Mouse (Mus musculus): ENCODE measurements around the gene Dnmbp.

GRCm38 (mm10) chr19:43905985-43906384 lies 34.0 kb downstream of the Dnmbp start:
- TF ChIP-seq POLR2A (IDR thresholded peaks at IDR 0.05; ENCODE audit: control insufficient read depth, extremely low read depth, insufficient read depth, low read length, poor library complexity) = no peak
- 0 out of 2 replicates have a peak, but pooled peaks have one; percentile 16 for TF ChIP-seq CTCF (IDR thresholded peaks at IDR 0.05; ENCODE audit: borderline replicate concordance, control insufficient read depth, extremely low read depth, insufficient read depth, low read length, poor library complexity)

Measured in thymus, adult 2 months (tissue).